Mouse (Mus musculus) monocyte, adult 59 days (primary cell): ENCODE measurements around the gene 1520401A03Rik. TPM values are rescaled to one million over a fixed set of nuclear protein-coding genes. Genes with fewer than 3 reads are reported as not detected.

Experiments
- total RNA-seq, 2 experiments: library from RNA; stranded (reverse); gene quantifications; one replicate each; pipeline ENCODE4 v1.2.4; 2023

Gene 1520401A03Rik
- not detected for total RNA-seq

DNA sequence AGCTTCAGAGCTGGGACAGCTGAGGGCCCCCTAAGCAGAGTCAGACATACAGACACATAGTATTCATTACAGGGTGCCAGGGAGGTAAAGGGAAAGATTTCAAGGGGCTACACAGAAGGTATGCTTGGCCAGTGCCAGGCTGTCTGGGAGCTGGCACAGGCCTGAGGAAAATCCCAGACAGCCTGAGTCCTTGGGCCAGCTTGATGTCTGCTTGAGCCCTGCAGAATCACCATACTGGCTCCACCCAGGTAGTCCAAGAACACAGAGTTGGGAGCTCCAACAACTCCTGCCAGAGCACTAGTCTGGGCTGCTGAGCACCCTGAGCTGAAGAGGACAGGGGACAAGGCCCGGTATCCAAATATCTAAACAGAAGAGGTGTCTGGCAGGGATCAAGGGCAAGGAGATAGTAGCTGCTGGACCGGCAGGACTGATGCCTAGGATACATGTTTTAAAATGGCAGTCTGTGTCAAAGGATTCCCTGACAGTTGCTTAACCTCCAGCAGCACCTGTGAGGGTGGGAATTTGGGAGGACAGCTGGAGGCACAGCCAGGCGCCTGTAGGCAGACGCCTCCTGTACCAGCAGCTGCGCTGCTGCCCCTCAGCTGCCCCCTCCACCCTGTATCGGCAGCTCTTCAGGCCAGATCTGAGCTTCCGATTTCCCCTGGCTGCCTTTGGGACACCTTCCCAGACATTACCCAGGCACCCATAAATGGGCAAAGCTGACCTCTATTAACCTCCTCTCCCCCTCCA, at the start of gene 1520401A03Rik:
TSS of gene 1520401A03Rik (minus strand) at position 408 of the 750 bp plus-strand sequence.

DNA sequence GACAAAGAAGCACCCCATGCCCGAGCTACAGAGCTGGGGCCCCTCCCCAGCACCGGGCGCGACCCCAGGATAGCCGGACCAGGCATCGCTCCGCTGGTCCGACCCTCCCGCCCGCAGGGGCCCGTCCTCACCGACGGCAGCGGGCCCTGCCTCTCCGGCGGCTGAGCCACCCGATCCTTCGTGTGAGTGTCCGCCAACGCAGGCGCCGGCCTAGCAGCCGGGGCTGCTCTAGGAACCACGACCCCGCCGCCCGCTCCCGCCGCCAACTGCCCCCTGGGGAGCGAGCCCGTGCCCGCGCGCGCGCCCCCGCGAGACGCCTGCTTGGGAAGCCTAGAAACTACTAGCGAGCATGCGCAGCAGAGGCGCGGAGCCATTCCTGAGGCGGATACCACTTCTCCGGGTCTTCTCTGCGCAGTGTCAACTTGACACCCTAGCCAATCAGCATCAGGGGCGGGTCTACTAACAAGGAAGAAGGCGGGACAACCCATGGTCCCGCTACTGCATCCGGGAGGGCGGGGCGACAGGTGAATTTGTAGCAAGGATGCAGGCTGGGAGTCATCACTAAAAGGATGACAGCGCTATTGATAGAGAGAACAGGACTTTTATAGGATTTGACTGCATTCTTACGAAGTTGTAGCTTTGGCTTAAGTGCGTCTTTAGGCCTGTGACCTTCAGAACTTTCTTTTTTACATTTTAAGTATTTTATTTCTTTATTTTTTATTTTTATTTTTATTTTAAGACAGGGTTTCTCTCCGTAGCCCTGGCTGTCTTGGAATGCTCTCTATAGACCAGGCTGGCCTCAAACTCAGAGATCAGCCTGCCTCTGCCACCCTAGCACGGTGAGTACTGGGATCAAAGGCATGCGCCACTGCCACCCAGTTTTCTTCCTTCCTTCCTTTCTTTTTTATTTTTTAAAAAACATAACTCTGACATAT, 49.0 kb upstream of the 1520401A03Rik start, which contains the start of gene Flywch1:
TSS of gene Flywch1 (minus strand) at position 319 of the 935 bp plus-strand sequence.

DNA sequence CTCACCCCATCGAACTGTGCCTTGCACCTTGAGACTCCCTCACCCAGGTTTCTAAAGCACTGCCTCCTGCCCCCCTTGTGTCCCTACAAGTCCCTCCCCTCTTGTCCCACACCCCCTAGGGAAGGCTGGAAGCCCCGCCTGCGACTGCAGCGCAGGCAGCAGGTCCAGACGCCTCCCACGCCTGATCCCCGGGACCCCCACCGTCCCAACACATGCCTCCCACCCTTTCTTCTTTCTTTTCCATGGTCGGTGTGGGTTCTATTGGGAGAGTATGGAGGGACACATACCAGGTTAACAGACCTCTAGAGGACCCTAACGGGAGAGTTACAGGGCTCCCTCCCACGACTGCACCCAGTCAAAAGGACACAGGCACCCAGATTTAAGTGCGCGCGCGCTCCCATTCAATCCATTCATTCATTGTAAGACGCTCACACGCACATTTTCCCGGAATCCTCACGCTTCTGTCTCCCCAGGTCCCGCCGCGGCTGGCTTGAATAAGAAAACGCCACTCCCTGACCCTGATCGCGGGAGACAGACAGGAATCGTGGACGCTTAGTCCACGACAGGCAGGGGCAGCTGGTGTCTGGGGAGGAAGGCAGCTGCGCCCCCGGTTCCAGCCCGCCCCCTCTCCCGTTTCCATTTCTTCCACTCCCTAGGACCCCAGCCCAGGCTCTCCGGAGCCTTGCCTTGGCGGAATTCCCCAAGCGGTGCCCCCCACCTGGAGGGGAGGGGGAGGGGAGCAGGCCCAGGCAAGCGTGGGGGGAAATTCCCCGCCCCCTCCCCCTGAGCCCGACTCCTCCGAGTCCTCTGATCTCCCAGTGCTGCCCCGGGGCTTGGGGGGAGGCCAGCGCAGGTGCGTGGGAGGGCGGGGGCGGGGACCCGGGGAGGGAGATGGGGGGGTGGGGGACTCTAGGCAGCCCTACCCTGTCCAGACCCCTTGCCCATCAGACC, 23.0 kb upstream of the 1520401A03Rik start, which contains the start of gene Kremen2:
TSS of gene Kremen2 (minus strand) at position 533 of the 951 bp plus-strand sequence.

DNA sequence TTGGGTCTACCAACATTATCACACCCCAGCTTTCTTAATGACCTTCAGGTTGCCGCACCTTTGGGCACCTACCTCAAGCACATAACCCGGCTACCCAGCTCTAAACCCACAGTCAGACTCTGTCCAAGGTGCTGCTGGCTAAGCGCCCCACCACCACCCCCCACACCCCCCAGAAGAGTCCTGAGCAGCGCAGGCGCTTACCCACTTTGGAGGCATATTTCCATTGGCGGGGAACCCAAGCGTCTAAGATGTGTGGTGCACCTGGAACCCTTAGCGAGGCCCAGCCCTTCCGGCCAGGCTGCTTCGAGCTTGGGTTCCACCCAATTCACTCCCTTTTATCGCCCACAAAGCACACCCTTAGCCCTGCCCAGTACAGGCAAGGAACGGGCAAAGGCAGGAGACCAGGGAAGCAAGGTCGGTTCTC, 18.0 kb upstream of the 1520401A03Rik start, which contains the start of gene Paqr4:
TSS of gene Paqr4 (minus strand) at position 270 of the 424 bp plus-strand sequence.

DNA sequence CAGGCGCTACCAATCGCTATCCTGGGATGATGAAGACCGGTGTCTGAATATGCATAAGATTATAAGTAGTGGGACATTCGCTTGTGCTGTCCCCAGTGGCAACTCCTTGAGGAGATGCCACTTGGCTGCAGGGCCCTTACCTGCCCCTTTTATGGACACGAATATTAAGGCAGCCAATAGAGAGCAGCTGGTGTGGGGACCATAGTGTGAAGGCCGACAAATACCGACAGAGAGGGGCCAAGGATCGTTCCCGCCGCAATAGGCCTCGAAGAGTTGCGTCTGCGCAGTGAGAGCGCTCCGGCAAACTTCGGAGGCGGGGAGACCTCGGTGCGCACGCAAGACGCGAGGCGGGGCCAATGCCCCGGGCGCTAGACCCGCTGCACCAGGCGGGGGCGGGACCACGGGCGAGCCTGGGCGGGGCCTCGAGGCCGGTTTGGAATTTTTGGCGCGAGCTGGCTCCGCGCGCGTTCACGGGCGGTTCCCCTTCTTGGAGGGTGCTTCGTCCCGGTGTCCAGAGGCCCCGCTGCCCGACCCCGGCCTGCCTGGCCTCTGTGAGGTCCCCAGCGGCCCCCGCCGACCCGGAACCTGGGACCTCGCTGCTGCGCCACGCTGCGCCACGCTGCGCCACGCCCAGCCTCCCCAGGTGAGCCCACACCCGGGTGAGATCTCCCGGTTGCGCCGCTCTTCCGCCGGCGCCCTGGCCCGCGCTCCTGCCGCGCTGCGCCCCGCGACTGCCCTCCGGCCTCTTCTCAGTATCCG, 3.6 kb upstream of the 1520401A03Rik start, which contains the start of gene Pkmyt1:
TSS of gene Pkmyt1 (plus strand) at position 338 of the 759 bp plus-strand sequence.

DNA sequence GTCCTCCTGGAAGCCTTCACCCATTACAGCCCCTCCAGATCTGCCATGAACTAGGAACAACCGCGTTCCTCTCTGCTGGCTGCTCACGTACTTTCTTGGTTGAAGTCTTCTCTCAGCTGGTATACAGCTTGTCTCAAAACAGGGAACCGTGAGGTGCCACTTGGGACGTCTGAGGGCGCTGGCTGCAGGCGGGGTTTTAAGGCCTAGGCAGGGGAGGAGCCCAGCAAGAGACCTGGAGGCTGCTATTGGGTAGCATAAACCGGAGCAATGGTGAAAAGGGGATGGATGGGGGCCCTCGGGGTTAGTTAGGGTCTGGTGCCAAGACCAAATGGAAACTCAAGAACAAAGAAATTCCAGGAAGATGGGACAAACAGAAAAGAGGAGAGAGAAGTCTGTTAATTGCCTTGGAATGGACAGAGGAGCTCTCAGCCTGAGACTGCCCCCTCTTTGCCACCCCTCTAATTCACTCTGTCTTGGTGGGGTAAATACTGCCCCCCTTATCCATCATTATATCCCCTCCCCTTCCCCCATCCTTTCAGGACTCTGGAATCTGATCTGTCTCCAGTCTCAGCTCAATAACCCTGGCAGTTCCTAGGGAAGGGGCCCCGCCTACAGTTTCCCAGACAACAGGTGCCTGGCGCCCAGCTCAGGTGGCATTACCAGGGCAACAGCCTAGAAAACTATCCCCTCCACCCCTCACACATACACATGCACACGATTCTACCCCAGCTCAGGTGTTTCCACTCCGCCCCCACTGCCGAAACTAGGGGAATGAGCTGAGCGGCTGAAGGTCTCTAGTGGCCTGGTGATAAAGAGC, 38.5 kb downstream of the 1520401A03Rik start, which contains the start of gene Cldn9:
TSS of gene Cldn9 (minus strand) at position 171 of the 817 bp plus-strand sequence.

DNA sequence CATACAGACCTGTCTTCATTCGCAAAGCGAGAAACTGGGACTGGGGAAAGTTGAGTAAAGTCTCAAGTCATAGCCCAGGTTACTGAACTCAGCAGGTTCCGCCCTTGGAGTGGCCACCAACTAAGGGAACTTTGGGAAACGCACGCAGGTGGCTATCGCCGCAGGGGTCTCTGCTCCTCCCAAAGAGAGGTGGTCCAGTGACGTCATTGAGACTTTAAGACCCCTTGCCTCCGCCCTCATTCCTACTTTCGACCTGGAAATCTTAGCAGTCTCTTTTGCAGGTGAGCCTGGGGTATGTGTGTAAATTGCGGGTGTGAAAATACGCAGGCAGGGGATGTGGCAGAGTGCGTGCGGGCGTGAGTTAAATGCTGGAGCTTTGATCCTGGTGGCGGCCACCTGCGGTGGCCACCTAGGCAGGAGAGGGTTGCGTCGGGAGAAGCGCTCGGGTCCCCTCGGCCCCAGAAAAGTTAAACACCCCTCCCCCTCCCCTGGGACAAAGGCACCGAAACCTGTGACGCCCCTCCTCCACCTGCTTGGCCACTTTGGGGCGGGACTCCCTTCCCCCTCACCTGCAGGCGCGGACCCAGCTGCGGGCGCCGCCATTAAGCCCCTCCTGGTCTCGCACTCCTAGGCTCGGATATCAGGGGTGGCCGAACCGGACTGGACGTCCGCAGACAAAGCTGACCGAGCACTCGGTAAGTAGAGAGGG, 43.3 kb downstream of the 1520401A03Rik start, which contains the start of gene Cldn6:
TSS of gene Cldn6 (plus strand) at position 123 of the 709 bp plus-strand sequence.

DNA sequence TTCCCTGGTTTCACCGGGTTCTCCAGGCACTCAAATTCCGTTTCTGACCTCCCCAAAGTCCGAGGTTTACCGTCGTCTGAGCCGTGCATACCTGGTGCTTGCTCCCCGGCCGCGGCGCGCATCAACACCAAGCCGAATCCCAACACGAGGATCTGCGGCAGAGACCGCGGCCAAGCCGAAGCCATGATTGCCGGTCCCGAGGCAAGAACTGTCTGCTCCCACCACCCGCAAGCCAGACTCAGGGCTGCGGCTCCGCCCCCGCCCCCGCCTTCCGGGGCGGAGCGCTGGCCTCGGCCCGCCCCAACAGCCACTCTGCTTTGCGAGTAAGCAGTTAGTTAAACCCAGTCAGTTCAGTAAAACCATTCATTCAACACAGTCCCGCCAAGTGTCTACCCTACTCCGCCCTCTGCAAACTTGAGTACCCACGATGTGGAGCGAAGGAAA, 45.3 kb downstream of the 1520401A03Rik start, which contains the start of gene Tnfrsf12a:
TSS of gene Tnfrsf12a (minus strand) at position 233 of the 444 bp plus-strand sequence.

DNA sequence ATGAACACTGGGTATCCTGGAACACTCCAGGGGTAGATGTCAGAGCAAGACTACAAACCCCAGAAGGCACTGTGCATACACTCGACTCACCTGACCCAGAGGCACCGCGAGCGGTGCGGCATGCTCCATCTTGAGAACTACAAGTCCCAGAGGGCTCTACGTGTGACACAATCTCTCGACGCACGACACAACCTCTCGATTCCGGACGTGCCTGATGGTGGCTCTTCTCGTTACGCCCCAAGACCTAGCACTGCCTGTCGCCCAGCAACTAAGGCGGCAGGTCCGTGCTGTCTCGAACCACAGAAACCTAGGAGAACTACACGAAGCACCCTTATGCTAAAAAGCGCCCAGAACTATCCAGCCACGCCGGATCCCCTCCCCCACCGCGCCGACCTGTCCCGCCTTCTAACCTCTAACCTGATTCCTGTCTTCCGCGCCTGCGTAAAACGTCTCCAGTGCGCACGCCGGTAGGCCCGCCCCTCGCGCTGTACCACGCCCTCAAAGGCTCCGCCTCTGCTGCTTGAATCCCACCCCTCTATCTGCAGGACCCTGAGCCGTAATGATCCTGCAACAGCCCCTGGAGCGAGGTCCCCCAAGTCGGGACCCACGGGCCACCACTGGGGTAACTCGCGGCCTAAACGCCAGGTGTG, 49.0 kb downstream of the 1520401A03Rik start, which contains the start of the genes Hcfc1r1 and Thoc6:
TSS of gene Hcfc1r1 (plus strand) at position 173 of the 650 bp plus-strand sequence.
TSS of gene Thoc6 (minus strand) at position 459 of the 650 bp plus-strand sequence.

DNA sequence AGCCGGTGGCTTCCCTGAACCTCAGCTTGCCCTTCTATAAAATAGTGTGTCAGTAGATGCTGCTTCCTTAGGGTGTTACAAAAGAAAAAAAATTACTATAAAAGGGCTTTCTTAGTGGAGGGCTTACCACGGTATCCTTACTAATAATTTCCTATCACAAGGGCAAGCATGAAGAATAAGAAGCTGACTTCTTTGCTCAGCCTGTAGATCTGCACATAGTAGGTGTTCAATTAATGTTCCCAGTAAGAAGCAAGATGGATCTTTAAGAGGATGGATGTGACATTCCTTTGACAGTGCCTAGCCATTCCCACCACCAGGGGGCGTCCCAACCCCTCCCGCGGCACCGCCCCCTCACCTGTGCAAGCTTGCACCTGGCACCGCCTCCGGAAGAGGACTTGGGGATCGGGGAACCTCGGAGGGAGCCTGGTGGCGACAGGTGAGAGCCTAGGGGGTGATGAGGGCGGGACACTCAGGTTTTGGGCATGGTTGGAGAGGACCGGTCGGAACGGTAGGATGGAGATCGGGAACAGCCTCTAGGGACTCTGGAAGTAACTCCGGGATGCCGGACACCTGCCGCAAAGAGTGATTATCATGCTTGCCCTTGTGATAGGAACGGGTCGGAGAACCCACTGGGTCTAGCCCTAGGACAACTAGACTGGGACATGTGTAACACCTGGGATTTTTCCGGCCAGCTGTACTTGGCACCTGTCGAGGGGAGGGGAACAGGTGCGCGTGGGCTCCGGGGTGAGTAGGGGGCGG, 62.3 kb downstream of the 1520401A03Rik start, which contains the start of gene Bicdl2:
TSS of gene Bicdl2 (plus strand) at position 390 of the 759 bp plus-strand sequence.

Other genes with a start within 250 kb of the 1520401A03Rik start
- gene Vmn2r117, start 243.1 kb downstream of the 1520401A03Rik start, total RNA-seq, result not detected
- gene Zfp213, start 158.5 kb downstream of the 1520401A03Rik start, total RNA-seq, result 1 to 10 TPM; 3.9 TPM
- not detected for gene Zfp13, start 123.3 kb downstream of the 1520401A03Rik start, total RNA-seq
- gene Zscan10, start 121.9 kb downstream of the 1520401A03Rik start, total RNA-seq, result not detected
- 1 to 10 TPM; 3.0 to 3.1 TPM for gene Mmp25, start 77.5 kb downstream of the 1520401A03Rik start, total RNA-seq
- gene Bicdl2, start 62.3 kb downstream of the 1520401A03Rik start, total RNA-seq, result not detected
- gene Hcfc1r1, start 49.2 kb downstream of the 1520401A03Rik start, total RNA-seq, result 10 to 100 TPM; 53.4 to 61.5 TPM
- gene Thoc6, start 48.9 kb downstream of the 1520401A03Rik start, total RNA-seq, result 10 to 100 TPM; 17.4 to 24.2 TPM
- gene Tnfrsf12a, start 45.3 kb downstream of the 1520401A03Rik start, total RNA-seq, result 10 to 100 TPM; 20.6 to 32.5 TPM
- gene Cldn6, start 43.5 kb downstream of the 1520401A03Rik start, total RNA-seq, result not detected
- not detected for gene Cldn9, start 38.8 kb downstream of the 1520401A03Rik start, total RNA-seq
- 1 to 10 TPM; 3.3 to 3.7 TPM for gene Pkmyt1, start 3.6 kb upstream of the 1520401A03Rik start, total RNA-seq
- 1 to 10 TPM; 2.3 to 3.2 TPM for gene Paqr4, start 18.1 kb upstream of the 1520401A03Rik start, total RNA-seq
- gene Kremen2, start 23.1 kb upstream of the 1520401A03Rik start, total RNA-seq, result not detected
- 10 to 100 TPM; 12.9 to 14.0 TPM for gene Flywch1, start 48.8 kb upstream of the 1520401A03Rik start, total RNA-seq
- gene Flywch2, start 63.3 kb upstream of the 1520401A03Rik start, total RNA-seq, result not detected
- 100 to 1,000 TPM; 847 to 887 TPM for gene Srrm2, start 67.7 kb upstream of the 1520401A03Rik start, total RNA-seq
- 100 to 1,000 TPM; 156 to 174 TPM for gene Elob, start 106.4 kb upstream of the 1520401A03Rik start, total RNA-seq
- gene Prss33, start 113.3 kb upstream of the 1520401A03Rik start, total RNA-seq, result not detected
- gene Prss32, start 121.1 kb upstream of the 1520401A03Rik start, total RNA-seq, result not detected
- not detected for gene Prss41, start 121.4 kb upstream of the 1520401A03Rik start, total RNA-seq
- gene Prss21, start 145.3 kb upstream of the 1520401A03Rik start, total RNA-seq, result not detected
- gene Dcpp1, start 158.1 kb upstream of the 1520401A03Rik start, total RNA-seq, result not detected
- gene Dcpp2, start 158.1 kb upstream of the 1520401A03Rik start, total RNA-seq, result not detected
- not detected for gene Dcpp3, start 194.7 kb upstream of the 1520401A03Rik start, total RNA-seq
- gene Sbp, start 218.9 kb upstream of the 1520401A03Rik start, total RNA-seq, result not detected
- gene Sbpl, start 232.5 kb upstream of the 1520401A03Rik start, total RNA-seq, result not detected